Mouse (Mus musculus): Measurements from ENCODE around the gene Med17.

Gene Med17

DNA sequence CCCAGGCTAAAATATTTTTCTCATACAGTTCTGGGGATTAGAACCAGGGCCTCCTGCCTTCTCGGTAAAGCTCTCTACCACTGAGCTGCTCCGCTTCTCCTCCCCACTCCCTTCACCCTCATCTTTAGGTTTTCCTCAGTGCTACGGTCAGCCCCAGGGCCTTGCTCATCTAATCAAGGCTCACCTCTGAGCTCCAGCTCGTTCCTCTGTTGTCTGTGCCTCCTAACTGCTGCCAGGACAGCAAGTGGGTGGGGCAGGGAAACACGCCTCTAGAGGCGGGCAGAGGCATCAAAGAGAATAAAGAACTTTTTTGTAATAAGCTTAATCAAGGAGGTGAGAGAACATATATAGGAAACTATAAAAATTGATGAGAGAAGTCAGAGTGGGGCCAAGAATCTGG, 8.1 kb upstream of the Med17 start:
- DNase-seq = no peak

DNA sequence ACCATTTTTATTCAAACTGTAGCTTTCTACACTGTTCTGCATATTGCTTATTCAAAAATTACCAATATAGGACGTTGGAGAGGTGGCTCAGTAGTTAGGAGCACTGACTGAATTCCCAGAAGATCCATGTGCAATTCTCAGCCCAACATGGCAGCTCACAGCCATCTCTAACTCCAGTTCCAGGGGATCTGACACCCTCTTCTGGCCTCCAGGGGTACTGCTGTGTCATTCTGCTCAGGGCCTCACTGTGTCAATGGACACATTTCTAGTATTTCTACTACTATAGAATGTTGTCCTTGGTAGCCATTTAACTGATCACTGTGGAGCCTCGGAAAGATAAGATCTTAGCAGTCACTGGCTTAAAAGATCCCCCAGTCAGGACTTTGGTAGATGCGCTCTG, 5.7 kb upstream of the Med17 start:
- DNase-seq = no peak

DNA sequence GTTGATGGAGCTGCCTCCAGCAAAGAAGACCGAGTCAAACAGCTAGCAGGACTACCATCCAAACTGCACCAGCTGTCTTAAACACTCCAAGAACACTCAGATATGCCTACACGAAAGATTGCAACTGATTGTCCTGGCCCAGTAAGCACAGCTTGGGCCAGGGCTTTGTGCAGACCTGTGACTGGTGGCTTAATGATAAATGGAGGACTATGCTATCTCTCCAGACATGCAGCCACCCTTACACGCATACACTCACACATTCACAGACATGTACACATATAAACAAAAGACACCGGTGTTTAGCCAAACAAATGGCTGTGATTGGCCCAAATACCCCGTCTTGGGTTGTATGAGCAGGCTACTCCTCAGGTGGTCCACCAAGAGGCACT, 754 bp upstream of the Med17 start:
- DNase-seq = no peak

DNA sequence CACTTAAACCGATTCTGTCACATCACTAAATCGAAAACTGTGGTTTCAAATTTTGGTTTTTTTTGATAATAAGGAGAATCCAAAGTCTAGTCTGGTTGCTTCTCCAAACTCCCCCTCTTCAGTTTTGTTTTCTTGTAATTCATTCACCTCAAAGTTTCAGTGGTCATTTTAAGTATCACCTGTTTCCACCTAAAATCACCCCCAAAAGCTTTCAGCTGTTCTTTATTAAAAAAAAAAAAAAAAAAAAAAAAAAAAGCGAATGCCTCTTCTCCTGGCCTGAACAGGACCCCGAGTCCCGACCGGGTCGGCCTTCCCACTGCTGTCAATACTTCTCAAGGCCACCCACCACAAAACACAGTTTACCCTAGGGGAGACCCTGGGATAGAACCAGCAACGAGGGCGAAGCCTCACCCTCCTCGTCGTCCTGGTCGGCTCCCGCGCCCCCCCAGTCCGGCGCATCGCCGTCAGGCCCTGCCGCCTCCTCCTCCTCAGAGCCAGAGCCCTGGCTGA, 537 bp downstream of the Med17 start:
- no peak for DNase-seq

DNA sequence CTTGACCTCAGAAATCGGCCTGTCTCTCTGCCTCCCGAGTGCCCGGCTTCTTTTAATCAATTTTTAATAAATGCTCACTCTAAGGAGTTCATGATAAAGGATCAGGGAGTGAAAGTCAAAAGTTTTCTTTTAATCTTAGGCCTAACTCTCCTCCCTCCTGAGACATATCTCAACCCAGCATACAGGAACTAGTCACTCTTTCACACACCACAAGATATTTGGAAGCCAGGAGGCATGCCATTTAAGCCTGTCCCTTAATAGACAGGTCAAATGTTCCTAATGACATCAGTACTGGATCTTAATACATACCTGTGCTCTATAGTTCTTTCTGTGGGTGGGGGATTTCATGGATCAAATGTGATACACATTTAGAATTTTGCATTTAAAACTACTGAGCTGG, 1.4 kb downstream of the Med17 start:
- no peak for DNase-seq

GRCm38 (mm10) chr9:15276855-15277254, 2.9 kb downstream of the Med17 start:
- DNase-seq = no peak

DNA sequence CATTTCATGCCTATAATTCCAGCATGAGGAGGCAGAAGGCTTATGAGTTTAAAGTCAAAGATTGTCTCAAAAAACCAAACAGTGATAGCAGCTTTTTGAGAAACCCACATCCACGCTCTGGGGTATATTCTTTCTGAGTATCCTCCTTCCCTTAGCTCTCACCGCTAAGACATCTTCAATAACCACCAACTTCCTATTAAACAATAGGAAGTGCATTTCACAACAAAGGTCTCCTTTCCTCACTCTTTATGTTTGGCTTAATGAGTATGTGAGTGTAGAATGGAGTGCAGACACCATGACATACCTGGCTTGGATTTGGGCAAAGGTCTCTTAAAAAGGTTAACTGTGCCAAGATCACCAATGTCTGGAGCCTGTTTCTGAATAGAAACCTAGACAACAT, 5.8 kb downstream of the Med17 start:
- DNase-seq = no peak

DNA sequence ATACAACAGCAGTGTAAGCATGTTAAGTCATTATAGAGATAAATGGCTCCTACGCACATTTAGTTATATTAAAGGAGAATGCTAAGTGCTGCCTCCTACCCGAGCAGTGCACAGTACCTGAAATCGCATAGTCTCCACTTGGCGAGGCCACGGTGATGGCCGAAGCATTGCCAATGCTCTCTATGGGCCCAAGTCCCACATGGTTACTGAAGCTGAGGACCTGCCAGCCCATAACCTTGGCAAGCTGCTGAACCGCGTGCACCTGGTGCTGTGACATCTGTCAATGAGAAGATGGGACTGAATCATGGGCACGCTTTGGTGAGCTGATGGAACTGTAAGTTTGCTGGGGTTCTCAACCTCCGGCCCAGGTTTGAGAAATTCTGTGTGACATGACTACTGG, 16.2 kb downstream of the Med17 start:
- DNase-seq = no peak

DNA sequence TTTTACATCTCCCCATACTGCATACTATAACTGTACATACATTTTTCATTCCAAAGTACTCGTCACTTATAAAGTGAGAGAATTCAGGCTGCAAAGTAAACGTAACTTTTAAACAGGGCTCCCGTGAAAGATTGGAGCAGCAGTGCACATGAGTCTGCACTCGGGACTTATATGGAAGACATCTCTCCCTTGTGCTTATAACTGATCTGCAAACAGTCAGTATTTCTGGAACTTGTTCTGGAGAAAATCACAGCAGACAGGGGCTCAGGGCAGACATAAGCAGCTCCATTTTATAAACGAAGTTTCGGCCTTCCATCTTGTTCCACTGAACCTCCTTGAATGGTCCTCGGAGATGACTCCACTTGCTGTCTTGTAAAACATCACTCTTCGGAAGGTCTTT, 17.8 kb downstream of the Med17 start:
- no peak for DNase-seq

GRCm38 (mm10) chr9:15256214-15256613, 23.5 kb downstream of the Med17 start:
- no peak for DNase-seq

DNA sequence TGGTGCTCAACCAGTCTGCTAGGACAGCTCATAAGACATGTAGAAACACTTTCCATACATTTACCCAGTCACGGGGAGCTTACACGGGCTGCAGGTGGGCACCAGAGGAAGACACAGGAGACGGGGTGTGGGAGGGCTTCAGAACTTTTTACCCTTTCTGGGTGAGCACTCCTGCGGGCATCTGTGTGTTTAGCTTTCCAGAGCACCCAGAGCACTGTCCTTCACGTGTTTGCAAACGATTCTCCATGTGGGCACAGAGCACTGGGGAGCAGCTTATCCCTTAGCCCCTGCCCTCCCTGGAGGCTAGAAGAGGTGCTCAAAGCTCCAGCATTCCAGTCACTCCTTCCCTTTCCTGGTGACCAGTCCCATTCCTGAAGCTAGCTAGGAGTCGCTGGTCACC, 25.2 kb downstream of the Med17 start:
- DNase-seq = no peak

DNA sequence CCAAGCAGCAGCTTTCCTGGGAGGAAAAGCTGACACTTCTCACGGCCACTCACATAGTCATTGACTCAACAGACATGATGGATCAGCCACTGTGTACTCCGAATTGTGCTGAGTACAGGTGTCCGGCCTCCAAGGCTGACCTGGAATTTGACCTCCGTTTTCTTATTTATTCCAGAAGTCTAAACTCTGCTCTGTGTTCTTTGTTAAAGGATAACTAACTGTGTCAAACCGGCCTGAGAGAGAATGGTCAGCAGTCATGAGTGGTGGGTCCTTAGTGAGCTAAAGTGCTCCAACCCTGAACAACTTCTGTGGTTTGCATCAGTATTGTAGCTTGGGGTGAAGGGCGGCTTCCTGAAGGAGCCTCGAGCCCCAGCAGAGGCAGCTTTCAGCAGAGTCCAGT, 27.5 kb downstream of the Med17 start:
- no peak for DNase-seq

GRCm38 (mm10) chr9:15250376-15250775, 29.4 kb downstream of the Med17 start:
- DNase-seq = no peak

- DNase-seq = no peak
These were observed 34.2 kb downstream of the Med17 start for GRCm38 (mm10) chr9:15245319-15246075.

DNA sequence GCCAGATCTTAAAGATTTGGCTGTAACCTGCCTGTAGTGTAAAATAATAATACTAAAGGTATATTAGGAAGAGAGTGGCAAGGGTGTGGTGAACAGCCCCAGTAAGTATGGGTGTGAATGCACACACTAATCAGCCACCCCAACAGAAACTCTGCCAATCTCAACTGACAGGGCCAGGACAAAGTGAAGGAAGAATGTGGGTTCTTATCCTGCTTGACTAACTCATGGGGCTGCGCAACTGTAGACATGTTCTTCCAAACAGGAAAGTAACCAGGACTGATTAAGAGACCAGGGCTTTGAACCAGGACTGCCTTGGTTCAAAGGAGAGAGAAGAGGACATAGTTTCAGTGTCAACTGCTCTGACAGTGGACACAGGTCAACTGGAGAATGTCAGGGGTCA, 37.6 kb downstream of the Med17 start:
- DNase-seq = no peak

DNA sequence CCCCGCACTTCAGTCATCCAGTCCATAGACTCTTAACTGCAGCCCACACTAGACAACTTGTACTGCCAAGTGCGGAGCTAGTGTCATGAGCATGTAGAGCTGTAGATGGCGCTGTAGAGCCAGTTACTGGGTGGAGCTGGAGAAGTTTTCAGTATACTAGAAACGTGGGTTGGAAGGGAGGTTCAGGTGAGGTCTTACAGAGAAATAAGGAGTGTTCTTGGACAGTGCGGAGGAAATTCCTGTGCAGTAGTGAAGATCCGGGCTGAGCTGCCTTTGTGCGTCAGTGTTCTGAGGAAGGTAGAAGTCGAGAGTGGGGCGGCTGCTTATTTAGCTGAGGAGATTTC, 38.2 kb downstream of the Med17 start:
- DNase-seq = peak; percentile 57

DNA sequence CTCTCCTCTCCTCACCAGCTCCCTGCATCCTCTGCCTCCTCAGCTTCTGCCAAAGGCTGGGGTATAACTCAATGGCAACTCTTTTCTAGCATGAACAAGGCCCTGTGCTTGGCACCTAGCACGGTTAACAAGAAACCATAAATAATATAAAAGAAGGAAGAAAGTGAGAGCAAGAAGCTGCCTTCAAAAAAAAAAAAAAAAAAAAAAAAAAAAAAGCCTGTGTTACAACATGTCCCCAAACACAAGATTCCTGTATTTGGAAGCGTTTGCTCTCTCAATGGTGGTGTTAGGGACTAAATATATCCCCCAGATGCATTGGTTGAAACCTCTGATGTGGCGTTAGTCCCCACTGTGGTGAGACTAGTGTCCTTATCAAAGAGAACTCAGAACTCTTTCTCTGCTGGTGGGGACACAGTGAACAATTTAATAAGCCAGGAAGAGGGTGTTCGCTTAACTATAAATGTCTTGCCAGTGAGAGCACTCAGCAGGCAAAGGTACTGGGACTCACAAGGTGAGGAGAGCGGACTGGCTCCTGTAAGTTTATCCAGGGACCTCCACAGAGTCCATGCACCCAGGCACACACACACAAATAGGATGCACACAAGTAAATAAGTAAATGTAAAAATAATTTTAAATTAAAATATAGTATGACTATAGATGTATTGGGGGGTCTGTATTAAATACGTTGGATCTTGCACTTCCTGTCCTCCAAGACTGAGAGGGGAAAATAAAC, 38.7 kb downstream of the Med17 start:
- DNase-seq = no peak

DNA sequence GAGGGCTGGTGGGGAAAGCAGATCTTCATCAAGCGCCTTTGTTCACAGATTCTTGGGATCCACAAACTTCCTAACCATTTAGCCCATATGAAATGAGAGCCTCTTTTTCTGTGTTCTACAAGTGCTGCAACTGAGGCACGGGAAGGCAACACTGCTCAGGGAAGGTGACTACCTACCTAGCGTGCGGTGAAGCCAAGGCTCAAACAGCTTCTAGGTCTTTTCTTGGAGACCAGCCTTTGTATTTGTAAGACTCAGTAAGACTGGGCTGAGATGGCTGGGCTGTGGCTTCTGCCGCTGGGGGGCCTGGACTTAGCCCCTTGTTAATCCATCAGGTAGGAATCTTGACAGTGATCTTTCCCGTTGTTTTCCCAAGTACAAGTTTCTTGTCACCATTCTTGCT, 39.7 kb downstream of the Med17 start:
- DNase-seq = no peak

GRCm38 (mm10) chr9:15239042-15239925, 40.4 kb downstream of the Med17 start, which contains the start of gene Vstm5:
Gene Vstm5, plus strand, starts transcription at chr9:15239045.
- DNase-seq = peak; percentile 60

DNA sequence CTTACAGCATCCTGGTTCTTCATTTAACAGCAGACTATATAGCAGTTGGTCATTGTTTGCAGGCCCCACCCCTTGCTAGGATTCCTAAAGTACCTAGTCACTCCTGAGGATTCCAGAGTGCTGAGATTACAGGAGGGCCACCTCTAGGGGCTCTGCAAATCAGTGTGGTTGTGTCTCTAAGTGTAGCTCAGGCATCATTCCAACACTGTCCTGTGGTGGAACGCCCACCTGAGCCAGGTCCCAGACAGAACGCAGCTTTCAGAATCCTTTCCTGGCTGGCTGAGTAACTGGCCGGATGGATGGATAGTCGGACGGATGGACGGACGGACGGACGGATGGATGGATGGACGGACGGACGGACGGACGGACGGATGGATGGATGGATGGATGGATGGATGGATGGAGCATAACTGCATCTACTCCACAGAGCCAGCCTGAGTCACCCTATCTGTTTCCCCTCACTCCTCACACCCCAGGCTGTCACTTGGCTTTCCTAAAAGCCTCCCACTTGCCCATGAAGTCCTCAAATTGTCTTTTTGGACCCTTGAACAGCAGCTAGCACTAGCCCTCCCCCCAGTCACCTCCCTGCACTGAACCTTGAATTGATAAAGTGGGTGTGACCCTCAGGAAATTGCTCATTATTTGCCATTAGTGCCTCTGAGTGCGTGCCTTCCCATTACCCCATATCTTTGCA, 41.3 kb downstream of the Med17 start:
- DNase-seq = no peak

- DNase-seq = no peak
These were observed 42.0 kb downstream of the Med17 start for GRCm38 (mm10) chr9:15237516-15238296.

DNA sequence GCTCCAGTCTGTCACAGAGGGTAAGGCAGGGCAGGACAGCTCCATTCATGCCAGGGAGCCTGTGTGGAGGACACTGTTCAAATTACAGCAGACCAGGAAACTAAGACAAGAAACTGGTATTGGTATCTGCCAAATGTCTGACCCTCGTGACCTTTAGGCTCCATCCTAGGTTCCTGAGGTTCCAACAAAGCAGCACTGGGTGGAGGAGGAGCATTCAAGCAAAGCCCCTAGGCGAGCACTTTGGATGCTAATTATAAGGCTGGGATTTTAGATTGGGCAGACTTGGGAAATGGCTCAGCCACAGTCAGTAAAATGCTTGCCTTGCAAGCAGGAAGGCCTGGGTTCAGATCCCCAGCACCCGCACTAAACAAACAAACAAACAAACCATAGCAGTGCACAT, 43.7 kb downstream of the Med17 start:
- DNase-seq = no peak

Data from right cerebral cortex, postnatal 4 days (tissue).